Mouse (Mus musculus) spleen, adult 18-20 months (tissue): ENCODE data around the gene Foxc1.
A peak's percentile ranks its signal among the peaks of the same experiment; 100 is the strongest.

Experiments
- DNase-seq, 2 experiments: peaks; one replicate each; pipeline ENCODE4 v3.0.0; 2022; ENCODE audit warnings: mixed read lengths in 2 of 2

Foxc1 gene

GRCm38 (mm10) chr13:31806890-31807735 is 680 bp downstream of the Foxc1 start:
- DNase-seq, result peak in 1 of 2 experiments; percentile 15

DNA sequence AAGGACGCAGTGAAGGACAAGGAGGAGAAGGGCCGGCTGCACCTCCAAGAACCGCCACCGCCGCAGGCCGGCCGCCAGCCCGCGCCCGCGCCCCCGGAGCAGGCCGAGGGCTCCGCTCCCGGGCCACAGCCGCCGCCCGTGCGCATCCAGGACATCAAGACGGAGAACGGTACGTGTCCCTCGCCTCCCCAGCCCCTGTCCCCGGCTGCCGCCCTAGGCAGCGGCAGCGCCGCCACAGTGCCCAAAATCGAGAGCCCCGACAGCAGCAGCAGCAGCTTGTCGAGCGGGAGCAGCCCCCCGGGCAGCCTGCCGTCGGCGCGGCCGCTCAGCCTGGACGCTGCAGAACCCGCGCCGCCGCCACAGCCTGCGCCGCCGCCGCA is 1.3 kb downstream of the Foxc1 start:
- no peak for DNase-seq

GRCm38 (mm10) chr13:31808116-31808803 is 1.8 kb downstream of the Foxc1 start:
- peak in 1 of 2 experiments; percentile 21 for DNase-seq

GRCm38 (mm10) chr13:31808804-31809420 is 2.5 kb downstream of the Foxc1 start:
- DNase-seq, result no peak

DNA sequence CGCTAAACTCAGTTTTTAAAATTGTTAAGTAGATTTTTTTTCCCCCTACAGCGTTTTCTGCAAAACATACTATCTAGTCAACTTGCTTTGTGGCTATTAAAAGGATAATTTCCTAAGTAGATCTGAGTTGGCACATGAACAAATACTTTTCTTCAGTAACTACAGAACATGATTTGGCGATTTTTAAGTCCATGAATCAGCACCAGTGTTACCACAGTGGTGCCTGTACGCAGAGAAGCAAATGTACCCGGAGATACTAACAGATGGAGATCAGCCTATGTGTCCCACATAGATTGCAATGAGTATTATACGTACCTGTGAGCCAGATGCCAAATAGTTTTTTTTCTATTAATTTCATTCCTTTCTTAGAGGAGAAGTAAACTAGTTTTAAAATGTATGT is 3.3 kb downstream of the Foxc1 start:
- DNase-seq, result no peak

- no peak for DNase-seq
Observed at GRCm38 (mm10) chr13:31810375-31810692, 3.9 kb downstream of the Foxc1 start.

- DNase-seq, result no peak
Observed at GRCm38 (mm10) chr13:31810693-31811541, 4.5 kb downstream of the Foxc1 start.

DNA sequence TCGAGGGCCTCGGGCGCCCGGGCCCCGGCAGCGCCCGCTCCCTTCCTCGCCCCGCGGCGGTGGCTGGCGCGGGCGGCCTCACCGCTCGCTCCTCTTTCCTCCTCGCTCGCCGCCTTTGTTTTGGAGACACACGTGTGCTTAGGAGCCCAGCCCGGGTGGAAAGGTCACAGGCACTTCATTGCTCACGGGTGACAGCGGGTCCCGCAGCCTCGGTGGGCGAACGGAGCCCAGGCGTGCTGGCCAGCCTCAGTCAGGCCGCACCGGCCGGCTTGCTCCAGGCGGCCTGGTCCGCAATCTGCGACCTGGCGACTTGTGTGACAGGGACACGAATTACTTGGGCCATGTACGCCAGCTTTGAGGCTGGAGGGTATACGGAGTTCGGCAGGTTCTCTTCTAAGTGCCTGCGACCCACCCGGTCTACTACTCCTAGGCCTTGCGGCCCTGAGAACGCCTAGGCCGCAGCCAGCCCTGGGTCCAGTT is 5.1 kb downstream of the Foxc1 start:
- DNase-seq, result no peak

- DNase-seq, result no peak
Observed at GRCm38 (mm10) chr13:31812701-31813100, 6.3 kb downstream of the Foxc1 start.

GRCm38 (mm10) chr13:31815383-31816003 is 9.1 kb downstream of the Foxc1 start:
- DNase-seq, result no peak

DNA sequence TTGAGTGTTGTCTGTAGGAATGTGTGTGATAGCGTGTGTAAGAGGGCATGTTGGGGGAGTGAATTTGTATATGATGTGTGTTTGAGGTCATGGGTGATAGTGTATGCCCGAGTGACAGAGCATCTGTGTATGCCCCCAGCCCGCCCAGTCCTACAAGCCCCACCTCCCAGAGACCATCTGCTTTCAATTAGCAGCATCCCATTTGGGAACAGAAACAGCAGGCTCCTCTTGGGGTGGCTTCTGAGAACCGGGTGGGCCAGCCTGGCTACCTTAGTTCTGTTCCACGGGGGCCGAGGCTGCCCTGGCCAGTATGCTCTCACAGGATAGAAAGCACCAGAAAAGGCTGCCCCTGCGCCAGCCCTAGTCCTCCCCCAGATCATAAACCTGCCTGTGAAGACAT is 11.9 kb downstream of the Foxc1 start:
- DNase-seq, result no peak

GRCm38 (mm10) chr13:31819664-31820405 is 13.4 kb downstream of the Foxc1 start:
- DNase-seq, result no peak

- DNase-seq, result no peak
Observed at GRCm38 (mm10) chr13:31820587-31821017, 14.2 kb downstream of the Foxc1 start.

DNA sequence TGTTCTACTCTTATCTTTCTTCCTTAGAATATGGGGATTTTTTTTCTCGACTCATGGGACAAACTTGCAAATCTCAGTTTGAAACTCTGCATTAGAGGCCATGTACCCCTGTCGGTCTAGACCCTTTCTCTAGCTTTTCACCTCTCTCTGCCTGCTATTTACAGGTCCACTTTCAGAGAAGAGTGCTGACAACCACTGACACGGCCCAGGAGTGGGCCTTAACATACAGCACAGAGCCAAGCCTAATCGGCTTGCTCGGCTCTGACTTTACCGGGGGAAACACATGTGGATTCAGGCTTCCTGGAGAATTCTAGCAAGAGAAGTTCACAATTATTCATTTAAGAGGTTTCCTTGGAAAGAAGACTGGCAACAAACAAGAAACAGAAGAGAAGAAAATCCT is 14.6 kb downstream of the Foxc1 start:
- no peak for DNase-seq

DNA sequence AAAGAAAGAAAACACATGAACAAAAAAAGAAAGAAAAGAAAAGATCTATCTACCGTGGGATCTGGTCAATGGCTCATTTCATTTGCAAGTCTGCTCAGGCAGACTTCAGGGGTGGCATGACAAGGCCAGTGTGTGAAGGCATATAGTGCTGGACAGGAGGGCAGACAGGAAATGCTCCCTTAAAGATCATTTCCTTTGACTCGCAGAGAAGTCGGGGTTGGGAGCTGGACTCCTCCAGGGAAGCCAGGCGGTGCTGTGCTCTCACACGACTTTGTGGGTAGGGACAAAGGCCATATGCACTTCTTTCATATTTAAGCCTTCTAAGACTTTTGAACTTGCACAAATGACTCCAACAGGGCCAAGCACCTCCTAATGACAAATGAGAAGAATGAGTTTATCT is 16.9 kb downstream of the Foxc1 start:
- no peak for DNase-seq

- no peak for DNase-seq
Observed at GRCm38 (mm10) chr13:31825180-31825579, 18.7 kb downstream of the Foxc1 start.

DNA sequence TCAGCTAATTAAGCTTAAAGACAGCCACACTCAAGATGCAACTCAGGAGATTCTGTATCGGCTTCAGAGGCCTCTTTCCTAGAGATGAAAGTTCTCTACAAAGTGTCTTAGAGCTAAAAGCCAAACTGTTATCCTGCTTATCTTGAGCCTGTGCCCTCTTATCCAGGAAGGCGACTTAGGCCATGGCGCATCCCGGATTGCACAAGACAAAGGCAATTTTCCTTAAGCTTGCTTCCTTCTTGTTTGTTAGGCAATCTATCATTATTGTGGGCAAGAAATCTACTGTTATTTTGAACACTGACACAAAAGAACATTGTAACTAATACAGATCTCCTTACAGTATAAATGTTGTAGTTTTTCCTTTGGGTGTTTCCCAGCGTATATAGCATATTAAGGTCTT is 20.7 kb downstream of the Foxc1 start:
- no peak for DNase-seq

DNA sequence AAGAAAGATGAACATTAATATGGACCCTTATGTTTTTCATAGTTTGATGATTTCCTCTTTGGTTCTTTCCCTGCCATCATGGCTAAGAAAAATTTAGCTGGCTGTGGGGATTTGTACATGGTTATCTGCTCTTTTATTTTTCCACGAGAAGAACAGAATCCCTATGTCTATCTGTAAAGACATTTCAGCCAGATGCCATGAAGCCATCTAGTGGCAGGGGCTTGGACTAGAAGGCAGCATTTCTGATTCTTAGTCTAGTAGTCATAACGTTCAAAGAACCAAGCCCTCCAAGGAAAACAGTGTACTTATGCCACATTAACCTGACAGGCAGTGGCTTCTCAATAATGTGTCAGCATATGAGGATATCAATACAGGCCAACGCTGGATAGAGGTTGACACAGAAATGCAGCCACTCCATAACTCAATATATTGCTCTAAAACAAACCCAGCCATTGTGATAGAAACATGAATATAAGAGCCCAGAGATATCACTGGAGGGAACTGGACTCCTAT is 21.4 kb downstream of the Foxc1 start:
- DNase-seq, result no peak

GRCm38 (mm10) chr13:31828446-31828845 is 22.0 kb downstream of the Foxc1 start:
- no peak for DNase-seq

- no peak for DNase-seq
Observed at GRCm38 (mm10) chr13:31830332-31830731, 23.9 kb downstream of the Foxc1 start.

- DNase-seq, result no peak
Observed at GRCm38 (mm10) chr13:31835802-31836201, 29.4 kb downstream of the Foxc1 start.
